Mouse (Mus musculus): ENCODE measurements at regions not wholly inside any gene's neighbourhood (a gene's known extent, or its start where the extent isn't known, plus 50 kb on each side); places are given as distances from the start of the nearest gene placed in this dataset.

- no peak for DNase-seq (ENCODE audit: low spot score in 2 of 2)
Measured at GRCm38 (mm10) chr16:95886131-95886530, 104.6 kb downstream of the Psmg1 start.

GRCm38 (mm10) chr16:95873297-95873696 lies 117.5 kb downstream of the Psmg1 start:
- DNase-seq (ENCODE audit: low spot score in 2 of 2): no peak

GRCm38 (mm10) chr16:95872436-95872835 lies 118.3 kb downstream of the Psmg1 start:
- peak; percentile 82 to 86 for DNase-seq (ENCODE audit: low spot score in 2 of 2)

- no peak for DNase-seq (ENCODE audit: low spot score in 2 of 2)
Measured at GRCm38 (mm10) chr16:95870291-95870690, 120.5 kb downstream of the Psmg1 start.

GRCm38 (mm10) chr16:95869501-95869900 lies 121.3 kb downstream of the Psmg1 start:
- DNase-seq (ENCODE audit: low spot score in 2 of 2): no peak

- DNase-seq (ENCODE audit: low spot score in 2 of 2): no peak
Measured at GRCm38 (mm10) chr16:95868896-95869295, 121.9 kb downstream of the Psmg1 start.

GRCm38 (mm10) chr16:95867516-95867915 lies 123.2 kb downstream of the Psmg1 start:
- DNase-seq (ENCODE audit: low spot score in 2 of 2): no peak

GRCm38 (mm10) chr16:95866866-95867420 lies 123.8 kb downstream of the Psmg1 start:
- no peak for DNase-seq (ENCODE audit: low spot score in 2 of 2)

- no peak for DNase-seq (ENCODE audit: low spot score in 2 of 2)
Measured at GRCm38 (mm10) chr16:95865603-95866002, 125.2 kb downstream of the Psmg1 start.

GRCm38 (mm10) chr16:95864646-95865045 lies 126.1 kb downstream of the Psmg1 start:
- peak in 1 of 2 experiments; percentile 56 for DNase-seq (ENCODE audit: low spot score in 2 of 2)

GRCm38 (mm10) chr16:95864106-95864505 lies 126.7 kb downstream of the Psmg1 start:
- DNase-seq (ENCODE audit: low spot score in 2 of 2): no peak

GRCm38 (mm10) chr16:95863565-95863964 lies 127.2 kb downstream of the Psmg1 start:
- DNase-seq (ENCODE audit: low spot score in 2 of 2): no peak

- peak; percentile 74 to 88 for DNase-seq (ENCODE audit: low spot score in 2 of 2)
Measured at GRCm38 (mm10) chr16:95862621-95863020, 128.1 kb downstream of the Psmg1 start.

- peak; percentile 92 to 96 for DNase-seq (ENCODE audit: low spot score in 2 of 2)
Measured at GRCm38 (mm10) chr16:95861231-95861690, 129.5 kb downstream of the Psmg1 start.

- no peak for DNase-seq (ENCODE audit: low spot score in 2 of 2)
Measured at GRCm38 (mm10) chr16:95860810-95861209, 129.9 kb downstream of the Psmg1 start.

GRCm38 (mm10) chr16:95860111-95860510 lies 130.6 kb downstream of the Psmg1 start:
- DNase-seq (ENCODE audit: low spot score in 2 of 2): peak in 1 of 2 experiments; percentile 29

- no peak for DNase-seq (ENCODE audit: low spot score in 2 of 2)
Measured at GRCm38 (mm10) chr16:95857403-95857802, 133.4 kb downstream of the Psmg1 start.

- DNase-seq (ENCODE audit: low spot score in 2 of 2): peak; percentile 39 to 44
Measured at GRCm38 (mm10) chr16:95855230-95855629, 135.5 kb downstream of the Psmg1 start.

GRCm38 (mm10) chr16:95851907-95852306 lies 138.9 kb downstream of the Psmg1 start:
- DNase-seq (ENCODE audit: low spot score in 2 of 2): peak; percentile 58 to 76

- no peak for DNase-seq (ENCODE audit: low spot score in 2 of 2)
Measured at GRCm38 (mm10) chr16:95848555-95849082, 142.1 kb downstream of the Psmg1 start.

- DNase-seq (ENCODE audit: low spot score in 2 of 2): no peak
Measured at GRCm38 (mm10) chr16:95847765-95848483, 142.8 kb downstream of the Psmg1 start.

GRCm38 (mm10) chr16:95845323-95845860 lies 143.5 kb downstream of the Ets2 start:
- no peak for DNase-seq (ENCODE audit: low spot score in 2 of 2)

GRCm38 (mm10) chr16:95844691-95845090 lies 142.8 kb downstream of the Ets2 start:
- peak in 1 of 2 experiments; percentile 22 for DNase-seq (ENCODE audit: low spot score in 2 of 2)

Data from heart, adult 9 months (tissue).